Mouse (Mus musculus): ENCODE data around the gene Vmn2r62. TPM values are rescaled to one million over a fixed set of nuclear protein-coding genes. Genes with fewer than 3 reads are reported as not detected.

Gene Vmn2r62
- not detected in 2 replicates for polyA plus RNA-seq (2015; fragmentation: Nextera tagmentation; extraction: Ambion mirVana)

DNA sequence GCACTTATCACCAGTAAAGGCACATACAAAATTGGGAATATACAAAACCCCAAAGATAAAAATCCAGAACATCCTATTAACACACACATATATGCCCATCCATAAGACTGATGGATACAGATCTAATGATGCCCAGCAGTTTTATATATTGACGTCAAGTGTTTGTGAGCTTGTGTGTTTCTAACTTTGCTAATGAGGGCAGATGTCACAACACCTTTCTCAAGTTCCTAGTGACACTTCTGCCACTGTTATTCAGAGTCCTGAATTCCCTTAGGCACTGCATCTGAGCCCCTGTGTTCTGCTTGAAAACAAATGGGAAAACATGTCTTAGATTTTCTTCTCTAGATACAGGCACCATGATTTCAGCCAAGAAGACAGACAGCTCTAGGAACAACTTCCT, at the start of gene Vmn2r62:
TSS of gene Vmn2r62 (minus strand) at position 101 of the 400 bp plus-strand sequence.

DNA sequence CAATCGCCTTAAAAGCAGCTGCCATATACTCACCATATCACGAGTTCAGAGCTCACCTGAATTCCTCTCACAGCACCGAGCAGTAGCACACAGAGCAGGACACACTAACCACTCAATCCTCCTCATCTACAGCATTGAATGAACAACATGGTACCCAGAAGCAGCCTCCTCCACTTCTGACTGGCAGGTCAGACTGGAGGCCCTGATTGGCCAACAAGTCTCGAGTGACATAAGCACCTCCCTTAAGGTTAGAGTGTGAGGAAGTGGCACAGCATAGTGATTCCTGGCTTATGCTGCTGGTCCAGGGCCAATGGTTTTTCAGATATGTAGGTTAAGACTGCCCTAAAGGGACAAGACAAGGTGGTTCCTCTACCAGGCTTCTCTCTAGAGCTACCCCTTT, 66.4 kb downstream of the Vmn2r62 start, which contains the start of gene Gm17067:
TSS of gene Gm17067 (minus strand) at position 101 of the 400 bp plus-strand sequence.

Other genes starting within 250 kb of the Vmn2r62 start
- not detected in 2 replicates for gene Gm21028, start 214.9 kb downstream of the Vmn2r62 start, polyA plus RNA-seq (2015; fragmentation: Nextera tagmentation; extraction: Ambion mirVana)
- gene Zfp977, start 201.0 kb downstream of the Vmn2r62 start, polyA plus RNA-seq (2015; fragmentation: Nextera tagmentation; extraction: Ambion mirVana), result 0.51 and 0.77 TPM in 2 replicates
- 0.79 and 1.0 TPM in 2 replicates for gene Zfp976, start 150.9 kb downstream of the Vmn2r62 start, polyA plus RNA-seq (2015; fragmentation: Nextera tagmentation; extraction: Ambion mirVana)
- gene Zfp975, start 100.8 kb downstream of the Vmn2r62 start, polyA plus RNA-seq (2015; fragmentation: Nextera tagmentation; extraction: Ambion mirVana), result 2.8 and 3.3 TPM in 2 replicates
- not detected in 2 replicates for gene Gm17067, start 66.5 kb downstream of the Vmn2r62 start, polyA plus RNA-seq (2015; fragmentation: Nextera tagmentation; extraction: Ambion mirVana)
- not detected in 2 replicates for gene Gm2381, start 73.7 kb upstream of the Vmn2r62 start, polyA plus RNA-seq (2015; fragmentation: Nextera tagmentation; extraction: Ambion mirVana)
- not detected in 2 replicates for gene Vmn2r63, start 140.3 kb upstream of the Vmn2r62 start, polyA plus RNA-seq (2015; fragmentation: Nextera tagmentation; extraction: Ambion mirVana)
- not detected in 2 replicates for gene Gm9268, start 225.2 kb upstream of the Vmn2r62 start, polyA plus RNA-seq (2015; fragmentation: Nextera tagmentation; extraction: Ambion mirVana)